Mouse (Mus musculus): ENCODE measurements at regions not wholly inside any gene's neighbourhood (a gene's known extent, or its start where the extent isn't known, plus 50 kb on each side); places are given as distances from the start of the nearest gene placed in this dataset.

DNA sequence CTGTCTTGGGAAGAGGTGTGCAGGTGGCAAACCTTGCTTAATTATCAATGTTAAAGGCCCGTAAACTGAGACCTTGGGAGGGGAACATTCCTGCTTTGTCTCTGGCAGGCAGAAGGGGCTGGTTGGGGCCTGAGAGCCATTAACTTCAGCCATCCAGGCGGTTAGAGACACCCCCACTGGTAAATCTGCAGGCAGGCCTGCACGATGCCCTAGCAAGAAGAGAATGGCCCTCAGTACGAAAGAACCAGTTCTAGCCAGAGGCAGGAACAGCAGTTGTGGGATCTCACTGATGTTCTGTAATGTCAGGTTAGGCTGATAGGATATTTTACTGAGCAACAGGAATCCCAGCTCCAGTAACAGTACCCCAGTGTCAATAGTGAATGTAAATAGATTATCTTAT, 70.5 kb downstream of the Apip start:
- no peak for DNase-seq (ENCODE audit: low read depth)

DNA sequence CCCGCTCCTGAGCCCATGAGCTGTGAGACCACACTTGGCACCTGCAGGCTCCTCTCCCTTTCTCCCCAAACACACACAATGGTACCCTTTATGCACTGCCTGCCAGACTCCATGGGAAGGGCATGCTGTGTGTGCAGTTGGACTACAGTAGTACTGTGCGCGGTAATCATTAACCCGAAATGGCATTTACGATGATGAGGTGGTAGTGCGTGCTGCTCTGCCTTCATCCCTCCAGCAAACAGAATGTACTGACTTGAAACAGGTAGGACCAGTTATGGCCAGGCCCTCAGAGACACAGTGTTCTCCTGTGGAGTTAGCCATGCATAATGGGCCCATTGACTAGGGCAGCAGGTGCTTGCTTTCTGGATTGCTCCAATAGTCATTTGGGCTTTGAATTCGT, 70.9 kb downstream of the Apip start:
- DNase-seq (ENCODE audit: low read depth), result no peak

DNA sequence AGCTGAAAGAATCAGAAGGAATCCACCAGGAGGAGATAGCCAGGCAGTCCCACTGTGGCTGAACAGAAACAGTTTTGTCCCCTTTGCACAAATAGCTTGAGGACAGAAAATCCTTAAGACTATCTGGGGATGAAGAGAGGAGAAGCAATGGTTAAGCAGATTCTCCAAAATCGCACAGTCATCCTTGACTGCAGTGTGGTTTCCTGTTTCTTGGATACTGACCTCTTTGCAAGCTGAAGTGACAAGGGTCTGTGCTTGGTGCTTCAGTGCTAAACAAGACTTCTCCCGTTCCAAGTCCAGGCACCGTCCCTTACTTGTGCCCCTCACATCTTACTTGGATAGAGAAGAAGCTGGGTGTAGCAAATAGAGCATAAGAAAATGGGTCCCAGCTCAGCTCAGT, 71.6 kb downstream of the Apip start:
- peak; percentile 83 for DNase-seq (ENCODE audit: low read depth)

DNA sequence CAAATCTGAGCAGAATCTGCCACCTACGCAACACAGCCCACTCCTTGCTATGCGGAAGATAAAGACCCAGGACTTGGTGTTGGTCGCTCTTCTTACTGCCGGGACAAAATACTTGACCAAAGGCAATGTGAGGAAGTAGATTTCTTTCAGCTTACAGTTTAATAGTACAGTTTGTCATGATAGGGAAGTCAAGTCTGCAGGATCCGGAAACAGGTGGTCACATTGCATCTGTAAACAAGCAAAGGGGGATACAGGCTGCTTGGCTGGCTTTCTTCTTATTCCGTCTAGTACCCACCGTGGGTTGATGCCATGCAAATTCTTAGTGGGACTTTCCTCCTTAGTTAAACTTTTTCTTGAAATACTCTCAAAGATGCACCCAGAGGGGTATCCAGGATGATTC, 72.7 kb downstream of the Apip start:
- peak; percentile 34 for DNase-seq (ENCODE audit: low read depth)

DNA sequence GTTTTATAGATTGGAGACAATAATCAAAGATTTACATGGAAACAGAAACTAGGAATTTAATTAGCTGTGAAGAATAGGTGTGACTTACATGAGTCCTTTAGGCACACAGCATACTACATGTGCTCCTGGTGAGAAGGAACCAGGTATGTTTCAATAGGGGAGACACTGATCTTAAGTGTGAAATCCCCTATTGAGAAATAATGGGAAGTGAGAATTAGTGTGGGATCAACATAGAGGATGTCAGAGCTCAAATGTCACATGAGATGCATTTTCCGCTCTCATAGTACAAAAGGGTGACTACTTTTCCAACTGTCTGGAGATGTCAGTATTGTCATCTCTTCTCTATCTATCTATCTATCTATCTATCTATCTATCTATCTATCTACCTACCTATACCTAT, 79.8 kb downstream of the Apip start:
- no peak for DNase-seq (ENCODE audit: low read depth)

DNA sequence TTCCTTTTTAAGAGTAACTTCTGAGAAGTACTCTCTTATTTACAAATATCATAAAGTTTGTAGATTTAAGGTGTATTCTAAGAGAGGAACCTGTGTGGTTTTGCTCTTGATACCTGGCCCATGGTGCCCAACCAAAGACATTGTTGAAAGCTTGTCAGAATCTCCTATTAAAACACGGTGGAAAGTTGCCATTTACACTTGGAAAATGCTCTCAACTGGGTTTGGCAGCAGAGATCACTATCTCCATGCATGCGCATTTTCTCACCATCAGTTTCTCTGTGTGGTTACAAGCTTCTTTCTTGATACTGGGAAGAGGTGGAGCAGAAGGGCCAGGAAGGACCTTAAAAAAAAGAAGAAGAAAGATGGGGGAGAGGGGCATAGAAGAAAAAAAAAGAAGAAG, 94.3 kb downstream of the Apip start:
- no peak for DNase-seq (ENCODE audit: low read depth)

DNA sequence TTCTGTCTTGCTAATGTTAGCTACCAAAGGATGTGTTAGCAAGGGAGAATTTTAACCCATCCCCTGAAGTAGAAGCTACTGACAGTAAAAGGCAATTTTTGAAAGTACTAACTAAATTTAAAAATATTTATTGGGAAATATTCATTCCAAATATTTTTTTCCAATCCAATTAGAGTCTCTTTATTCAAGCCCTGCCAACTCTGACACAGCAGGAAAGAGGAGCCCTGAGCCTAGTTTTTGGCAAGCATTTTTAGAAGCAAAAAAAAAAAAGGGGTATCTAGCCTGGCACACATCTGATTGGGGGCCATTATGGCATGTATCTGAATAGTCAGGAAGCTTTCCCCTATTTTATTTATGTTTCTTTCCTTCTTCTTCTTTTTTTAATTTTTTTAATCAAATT, 94.8 kb downstream of the Apip start:
- no peak for DNase-seq (ENCODE audit: low read depth)

DNA sequence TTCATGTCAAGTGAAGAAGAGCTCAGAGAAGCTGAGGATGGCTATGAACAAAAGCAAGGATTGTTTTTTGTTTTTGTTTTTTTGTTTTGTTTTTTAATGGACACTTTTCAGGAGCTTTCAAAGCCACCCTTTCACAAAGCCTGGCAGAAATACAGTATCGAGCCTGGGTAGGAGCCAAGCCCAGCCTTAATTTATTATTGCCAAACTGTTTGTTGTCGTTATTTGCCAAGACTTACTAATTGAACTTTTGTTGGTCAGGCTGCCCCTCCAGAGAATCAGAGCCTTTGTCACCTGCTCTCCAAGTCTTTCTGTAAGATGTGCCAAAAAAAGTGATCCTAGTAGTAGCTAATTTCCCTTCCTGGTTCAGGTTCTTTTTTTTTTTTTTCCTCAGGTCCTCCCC, 103.9 kb downstream of the Apip start:
- no peak for DNase-seq (ENCODE audit: low read depth)

DNA sequence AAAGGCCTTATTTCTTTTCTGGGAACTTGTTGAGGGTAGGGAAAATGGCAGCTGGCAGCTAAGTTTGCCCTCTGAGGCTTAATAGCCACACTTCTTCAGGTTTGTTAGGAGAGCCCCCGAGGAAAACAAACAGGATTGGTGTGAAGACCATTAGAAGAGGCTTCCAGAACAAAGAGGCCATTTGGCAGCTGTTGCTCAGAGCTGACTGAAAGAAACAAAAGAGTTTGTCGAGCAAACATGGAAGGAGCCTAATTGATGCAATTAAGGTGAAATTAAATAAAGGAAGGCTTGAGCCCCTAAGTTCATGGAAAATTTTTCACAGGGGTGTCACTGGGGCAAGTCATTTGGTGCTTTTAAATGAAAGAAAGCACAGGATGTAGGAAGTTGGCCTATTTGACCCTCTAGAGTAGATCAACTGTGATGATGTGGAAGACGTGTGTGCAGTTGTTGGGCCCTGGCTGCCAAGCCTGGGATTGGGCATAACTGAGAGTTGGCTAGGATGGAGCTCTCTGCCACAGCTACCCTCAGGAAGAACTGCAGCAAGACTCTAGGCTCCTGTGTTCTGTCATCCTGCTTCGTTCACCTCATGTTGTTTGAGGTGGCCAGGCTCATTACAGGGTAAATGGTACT, 106.9 kb downstream of the Apip start:
- no peak for DNase-seq (ENCODE audit: low read depth)

DNA sequence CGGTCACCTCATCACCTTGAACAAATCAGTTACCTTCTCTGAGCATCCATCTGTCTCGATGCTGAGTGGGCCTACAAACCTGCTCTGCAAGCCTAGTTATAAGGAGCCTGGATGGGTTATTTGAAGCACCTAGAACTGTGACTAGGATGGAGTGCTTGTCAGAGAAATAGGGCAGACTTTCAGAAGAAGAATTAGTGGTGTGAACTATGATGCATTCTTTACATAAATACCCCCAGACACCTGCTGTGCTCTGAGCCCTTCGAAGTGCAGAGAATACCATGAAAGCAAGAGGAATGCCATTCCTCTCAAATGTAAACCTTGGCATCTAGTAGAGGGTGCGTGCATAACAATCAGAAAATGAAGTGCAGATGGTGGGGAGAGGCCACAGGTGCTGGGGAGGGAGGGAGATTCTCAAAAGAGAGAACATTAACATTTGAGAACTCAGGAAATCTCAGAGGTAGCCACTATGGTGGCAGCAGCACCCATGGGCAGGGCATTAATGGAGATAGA, 113.3 kb downstream of the Apip start:
- no peak for DNase-seq (ENCODE audit: low read depth)

DNA sequence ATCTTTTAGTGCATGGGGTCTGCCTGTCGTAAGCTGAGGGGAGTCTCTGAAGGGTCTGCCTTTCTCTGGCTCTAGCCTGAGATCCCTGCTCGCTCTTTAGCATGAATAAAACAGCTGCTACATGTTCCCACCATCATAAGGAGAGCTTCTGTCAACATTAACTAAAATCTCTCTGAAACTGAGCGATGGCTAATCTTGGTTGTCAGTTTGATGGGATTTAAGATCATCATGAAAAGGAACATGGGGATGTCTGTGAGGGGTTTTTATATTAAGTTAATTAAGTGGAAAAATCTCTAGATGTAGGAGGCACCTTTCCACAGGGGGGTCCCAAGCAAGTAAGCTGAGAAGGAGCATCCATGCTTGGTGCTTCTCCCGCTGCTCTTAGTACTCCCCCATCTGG, 110.5 kb downstream of the Ehf start:
- DNase-seq (ENCODE audit: low read depth), result no peak

DNA sequence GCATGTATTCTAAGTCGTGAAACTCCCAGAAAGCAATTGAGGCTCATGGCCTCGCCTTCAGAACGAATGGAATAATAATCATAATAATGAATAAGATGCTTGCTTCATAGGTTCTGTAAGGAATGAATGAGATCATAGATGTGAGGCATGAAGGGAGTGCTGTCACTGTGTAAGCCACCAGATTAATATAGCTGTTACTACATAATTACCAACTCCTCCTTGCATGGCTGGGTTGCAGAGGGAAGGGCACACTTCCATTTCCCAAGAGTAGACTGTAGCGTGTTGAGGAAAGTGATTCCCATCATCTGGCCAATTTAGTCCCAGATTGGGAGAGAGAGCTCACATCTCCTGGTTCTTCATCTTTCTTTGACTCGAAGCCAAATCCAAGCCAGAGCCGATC, 102.8 kb downstream of the Ehf start:
- DNase-seq (ENCODE audit: low read depth), result no peak

DNA sequence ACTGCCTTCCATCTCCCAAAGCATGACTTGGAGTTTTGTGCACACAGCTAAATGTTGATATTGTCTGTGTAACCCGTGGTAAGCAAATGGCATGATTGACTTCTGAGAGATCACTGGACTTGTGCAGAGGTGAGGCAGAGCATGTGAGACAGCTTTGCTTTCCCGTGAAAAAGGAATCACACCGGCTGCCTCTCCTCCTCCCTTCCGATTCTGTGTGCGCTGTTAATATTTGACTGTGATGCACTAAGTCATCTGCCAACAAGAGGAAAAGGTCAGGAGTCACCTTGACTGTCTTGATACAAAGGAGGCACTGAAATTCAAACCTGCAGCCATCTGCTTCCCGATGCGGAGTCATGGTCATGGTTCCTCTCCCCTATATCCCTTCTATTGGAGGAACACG, 98.0 kb downstream of the Ehf start:
- DNase-seq (ENCODE audit: low read depth), result no peak

DNA sequence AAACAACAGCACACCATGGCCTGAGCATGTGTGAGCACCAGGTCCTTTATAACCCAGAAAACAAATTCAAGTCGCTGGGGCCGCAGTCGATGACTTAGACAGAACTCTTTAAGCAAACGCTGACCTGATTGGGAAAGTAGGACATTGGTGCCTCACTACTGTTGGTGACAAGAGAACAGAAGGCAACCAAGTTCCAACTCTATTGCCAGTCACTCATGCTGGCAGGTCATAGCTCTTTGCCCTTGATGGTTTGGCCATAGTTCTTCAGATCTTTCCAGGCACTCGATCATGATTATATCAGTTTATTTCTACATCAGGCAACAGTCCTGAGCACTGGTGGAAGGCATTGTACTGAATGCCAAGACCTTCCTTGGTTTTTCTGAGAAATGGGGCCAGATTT, 94.7 kb downstream of the Ehf start:
- DNase-seq (ENCODE audit: low read depth), result no peak

DNA sequence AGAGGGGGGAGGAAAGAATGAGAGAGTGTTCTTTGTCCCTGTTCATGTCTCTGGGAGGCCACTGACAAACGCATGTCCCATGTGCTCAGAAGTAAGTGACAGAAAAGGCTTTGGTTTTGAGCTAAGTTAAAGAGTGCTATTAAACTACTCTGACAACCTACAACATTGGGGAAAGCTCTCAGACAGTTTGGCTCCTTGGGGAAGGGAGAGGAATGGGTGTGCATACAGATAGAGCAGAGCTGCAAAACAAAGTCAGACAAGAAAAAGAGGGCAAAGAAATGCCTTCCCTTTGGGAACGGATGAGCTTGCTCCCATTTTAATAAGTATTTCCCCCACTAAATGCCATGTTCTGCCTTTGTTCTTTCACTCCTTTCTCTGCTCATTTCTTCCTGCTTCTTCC, 94.0 kb downstream of the Ehf start:
- DNase-seq (ENCODE audit: low read depth), result no peak

DNA sequence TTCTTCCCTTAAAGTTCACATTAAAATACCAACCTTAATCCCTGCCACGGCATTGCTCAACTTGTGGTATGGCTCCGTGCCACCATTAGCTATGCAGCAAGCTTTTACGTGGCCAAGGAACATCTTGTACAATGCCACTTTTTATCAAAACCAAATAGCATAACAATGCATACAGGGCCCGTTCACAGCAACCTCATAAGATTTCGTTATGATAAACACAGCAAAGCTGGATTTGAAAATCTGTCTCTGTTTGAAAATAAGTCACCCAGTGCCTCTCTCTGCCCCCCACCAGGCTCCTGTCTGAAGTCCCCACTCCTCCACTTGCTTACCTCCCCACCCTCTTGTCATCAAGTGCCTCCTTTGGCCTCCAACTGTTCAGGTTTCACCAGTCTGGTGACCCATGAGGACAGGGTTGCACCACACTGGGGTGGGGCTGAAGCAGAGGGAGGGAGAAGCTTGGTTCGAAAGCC, 93.5 kb downstream of the Ehf start:
- DNase-seq (ENCODE audit: low read depth), result peak; percentile 16

DNA sequence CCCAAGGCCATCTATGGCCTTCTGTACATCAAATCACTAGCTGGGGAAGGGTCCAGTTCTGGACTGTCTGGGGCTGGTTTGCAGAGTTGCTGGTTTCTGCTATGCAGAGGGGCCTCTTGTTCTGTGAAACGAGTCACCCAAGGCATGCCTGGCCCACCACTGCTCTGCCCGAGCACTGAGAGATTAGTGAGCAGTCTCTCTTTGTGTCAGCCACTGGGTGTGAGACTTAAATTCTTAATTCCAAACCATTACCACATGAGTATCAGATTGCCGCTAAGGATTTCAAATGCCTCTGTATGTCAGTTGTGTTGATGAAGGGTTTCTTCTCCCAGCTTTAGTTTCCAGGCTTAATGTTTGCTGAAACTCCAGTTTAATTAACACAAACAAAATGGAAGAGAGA, 91.9 kb downstream of the Ehf start:
- DNase-seq (ENCODE audit: low read depth), result no peak
